Mouse (Mus musculus): ENCODE data around the gene Vinac1.
"Not testable (repeated sequence)": the region's sequence is repeated elsewhere in the genome, so short reads cannot be mapped to it uniquely, and the experiment has no call there.

Gene Vinac1

DNA sequence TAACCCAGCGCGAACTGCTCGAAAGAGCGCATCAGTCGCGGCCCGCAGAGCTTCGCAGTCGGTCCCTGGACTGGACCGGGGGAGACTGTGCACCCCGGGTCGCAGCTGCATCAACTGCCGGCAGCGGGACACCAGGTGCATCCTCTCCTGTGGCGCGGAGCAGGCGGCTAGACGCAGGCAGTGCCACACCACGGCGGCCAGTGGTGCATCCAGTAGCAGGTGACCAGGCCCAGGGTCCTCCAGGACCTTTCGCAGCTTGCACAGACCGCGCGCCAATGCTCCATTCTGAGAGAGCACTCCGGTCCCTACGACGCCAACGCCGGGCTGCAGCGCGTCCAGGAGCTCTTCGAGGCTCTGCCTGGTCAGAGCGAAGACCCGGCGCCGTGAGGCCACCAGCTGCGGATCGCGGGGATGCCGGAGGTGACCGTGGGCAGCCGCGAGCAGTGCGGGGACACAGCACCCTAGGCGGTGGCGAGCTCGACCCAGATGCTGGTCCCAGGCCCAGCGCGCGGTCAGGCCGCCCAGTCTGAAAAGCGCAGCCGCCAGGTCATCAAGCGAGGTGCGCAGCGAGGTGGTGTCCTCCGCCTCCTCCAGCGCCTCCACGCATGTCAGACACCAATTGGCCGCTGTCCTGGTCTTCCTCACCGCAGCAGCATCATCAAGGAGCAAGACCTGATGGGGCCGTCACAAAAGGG is 8.9 kb downstream of the Vinac1 start:
- DNase-seq (ENCODE audit: low spot score in 2 of 2) = no peak

DNA sequence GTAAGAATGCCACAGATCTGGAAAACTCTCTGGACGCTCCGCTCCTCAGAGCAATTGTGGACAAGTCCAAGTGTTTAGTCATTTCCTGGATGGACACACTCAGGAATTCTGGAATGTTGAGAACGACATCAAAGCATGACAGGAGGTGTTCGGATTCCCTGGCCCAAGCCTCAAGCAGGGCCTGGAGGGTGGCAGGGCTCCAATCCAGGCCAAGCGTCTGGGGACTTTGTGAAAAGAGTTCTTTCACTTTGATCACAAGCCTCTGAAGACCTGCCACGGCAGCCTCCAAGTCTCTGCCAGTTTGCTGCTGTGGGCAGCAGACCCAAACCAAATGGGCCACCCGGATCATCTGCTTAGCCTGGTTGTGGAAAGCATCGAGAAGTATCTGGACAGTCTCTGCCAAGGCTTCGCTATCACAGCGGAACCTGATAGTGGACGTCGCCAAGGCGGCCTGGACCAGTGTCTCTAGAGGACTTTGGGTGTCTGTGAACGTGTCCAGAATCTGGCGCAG is 9.5 kb downstream of the Vinac1 start:
- DNase-seq (ENCODE audit: low spot score in 2 of 2) = no peak

DNA sequence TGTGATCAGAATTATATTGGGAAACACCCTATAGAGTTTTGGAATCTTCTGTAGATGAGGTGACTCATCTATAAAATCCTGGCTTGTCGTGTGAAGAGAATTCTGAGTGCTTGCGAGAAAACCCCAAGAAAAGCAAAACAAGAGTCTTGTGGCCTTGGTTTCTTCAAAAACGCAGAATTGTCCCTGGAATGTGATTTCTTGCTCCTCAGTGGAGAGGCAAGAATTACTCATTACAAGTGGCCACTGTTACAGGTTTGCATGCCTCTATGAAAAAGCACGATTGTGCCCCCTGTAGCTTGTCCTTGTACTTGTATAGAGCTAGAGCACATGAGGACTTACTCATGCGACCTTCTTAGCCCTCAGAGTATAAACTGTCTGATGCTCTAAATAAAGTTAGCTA is 12.6 kb downstream of the Vinac1 start:
- no peak for DNase-seq (ENCODE audit: low spot score in 2 of 2)

DNA sequence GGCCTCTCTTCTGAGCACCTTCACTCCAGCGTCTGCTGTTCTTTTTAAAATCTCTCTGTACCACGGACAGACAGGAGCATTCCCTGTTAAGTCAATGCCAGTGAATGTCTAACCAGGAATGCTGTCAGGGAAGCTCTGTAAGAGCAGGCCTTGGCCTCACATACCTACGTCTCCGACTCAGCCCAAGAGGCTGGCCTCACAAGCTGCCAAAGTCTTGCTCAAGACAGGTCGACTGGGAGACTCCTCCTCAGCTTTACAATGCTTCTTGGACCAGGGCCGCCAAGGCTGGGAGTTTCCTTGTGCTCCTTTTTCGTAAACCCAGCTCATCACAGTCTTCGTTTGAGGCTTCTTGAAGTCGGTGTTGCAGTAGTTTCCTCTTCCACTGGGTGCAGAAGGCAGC is 23.2 kb downstream of the Vinac1 start:
- no peak for DNase-seq (ENCODE audit: low spot score in 2 of 2)

DNA sequence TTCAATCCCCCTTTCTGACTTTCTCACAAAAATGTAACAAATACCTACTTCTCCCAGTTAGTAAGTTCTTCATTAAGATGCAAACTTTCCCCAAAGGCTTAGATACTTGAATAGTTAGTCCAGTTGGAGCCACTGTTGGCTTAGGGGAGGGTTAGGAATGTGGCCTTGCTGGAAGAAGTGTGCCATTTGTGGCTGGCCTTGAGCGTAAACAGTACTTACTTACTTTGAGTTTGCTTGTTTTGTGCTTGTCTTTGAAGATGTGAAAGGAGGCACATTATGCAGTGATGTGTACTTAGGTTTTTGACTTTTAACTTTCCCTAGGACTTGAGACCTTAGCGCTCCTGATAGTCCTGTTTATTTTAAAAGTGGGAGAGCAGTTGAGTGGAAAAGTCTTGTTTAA is 27.9 kb downstream of the Vinac1 start:
- DNase-seq (ENCODE audit: low spot score in 2 of 2) = no peak

DNA sequence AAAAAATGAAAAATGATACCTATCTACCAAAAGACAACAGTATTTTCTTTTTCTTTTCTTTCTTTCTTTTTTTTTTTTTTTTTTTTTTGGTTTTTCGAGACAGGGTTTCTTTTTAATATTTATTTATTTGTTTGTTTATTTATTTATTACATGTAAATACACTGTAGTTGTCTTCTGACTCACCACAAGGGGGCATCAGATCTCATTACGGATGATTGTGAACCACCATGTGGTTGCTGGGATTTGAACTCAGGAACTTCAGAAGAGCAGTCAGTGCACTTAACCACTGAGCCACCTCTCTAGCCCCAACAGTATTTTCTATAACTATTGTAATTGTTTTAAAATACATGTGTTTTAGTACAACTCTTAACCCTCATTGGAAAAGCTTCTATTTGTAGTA is 39.1 kb downstream of the Vinac1 start:
- DNase-seq (ENCODE audit: low spot score in 2 of 2) = not testable (repeated sequence)

DNA sequence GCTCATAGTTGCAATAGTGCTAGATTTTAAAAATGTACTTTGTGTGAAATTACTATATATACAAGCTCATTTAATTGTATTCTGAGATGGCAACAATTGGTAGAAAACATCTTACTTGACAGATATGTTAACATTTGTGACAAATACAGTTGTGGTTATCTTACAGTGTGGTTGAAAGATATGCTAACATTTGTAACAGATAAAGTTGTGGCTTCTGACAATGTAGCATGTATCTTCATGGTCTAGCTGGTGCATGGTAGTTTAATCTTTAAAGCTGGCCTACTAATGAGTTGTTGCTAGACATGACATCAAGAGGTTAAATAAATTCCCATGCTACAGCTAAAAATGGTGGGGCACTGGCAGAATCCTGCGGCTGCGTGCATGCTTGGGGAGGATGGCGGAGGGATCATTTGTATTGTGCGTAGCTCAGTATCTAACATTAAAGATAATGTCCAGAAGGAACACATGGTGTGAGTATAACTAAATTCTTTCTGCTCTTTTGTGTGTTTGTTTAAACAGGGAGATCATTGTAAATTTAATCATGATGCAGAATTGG is 41.7 kb downstream of the Vinac1 start:
- no peak for DNase-seq (ENCODE audit: low spot score in 2 of 2)

DNA sequence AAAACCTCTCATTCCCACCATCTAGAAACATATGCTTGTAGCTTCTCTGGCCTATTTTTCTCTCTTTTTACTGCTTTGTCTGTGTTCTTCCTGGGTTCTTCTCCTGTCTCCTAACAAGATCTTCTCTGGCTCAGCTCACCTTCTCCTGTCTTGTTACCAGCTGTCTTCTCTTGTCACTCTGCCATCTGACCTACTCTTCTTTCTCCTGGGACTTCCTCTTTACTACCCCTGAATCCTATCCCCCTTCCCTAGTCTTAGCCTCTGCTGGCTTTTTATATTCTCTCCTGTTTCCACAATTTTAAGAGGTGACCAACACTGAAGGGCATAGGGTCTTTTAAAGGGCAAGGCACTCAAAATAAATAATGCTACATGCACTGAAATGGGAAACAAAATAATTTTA is 43.1 kb downstream of the Vinac1 start:
- DNase-seq (ENCODE audit: low spot score in 2 of 2) = no peak

DNA sequence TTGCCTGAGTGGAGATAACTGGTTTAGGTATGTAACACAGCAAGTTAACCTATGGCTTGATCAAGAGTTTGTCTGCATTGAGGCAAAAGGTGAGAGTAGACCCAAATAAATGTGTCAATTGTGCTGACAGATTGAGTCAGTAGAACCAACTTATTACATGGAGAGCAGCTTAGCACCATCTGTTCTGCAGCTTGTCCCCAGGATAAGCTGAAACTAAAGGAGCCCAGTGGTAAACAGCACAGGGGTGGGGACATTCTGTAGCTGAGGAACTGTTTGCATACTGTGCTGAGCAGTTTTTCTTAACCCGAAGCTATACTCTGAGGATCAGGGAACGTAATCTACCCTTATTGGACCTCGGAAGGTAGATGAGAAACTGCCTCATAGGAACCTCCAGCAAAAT is 63.2 kb downstream of the Vinac1 start:
- DNase-seq (ENCODE audit: low spot score in 2 of 2) = no peak

DNA sequence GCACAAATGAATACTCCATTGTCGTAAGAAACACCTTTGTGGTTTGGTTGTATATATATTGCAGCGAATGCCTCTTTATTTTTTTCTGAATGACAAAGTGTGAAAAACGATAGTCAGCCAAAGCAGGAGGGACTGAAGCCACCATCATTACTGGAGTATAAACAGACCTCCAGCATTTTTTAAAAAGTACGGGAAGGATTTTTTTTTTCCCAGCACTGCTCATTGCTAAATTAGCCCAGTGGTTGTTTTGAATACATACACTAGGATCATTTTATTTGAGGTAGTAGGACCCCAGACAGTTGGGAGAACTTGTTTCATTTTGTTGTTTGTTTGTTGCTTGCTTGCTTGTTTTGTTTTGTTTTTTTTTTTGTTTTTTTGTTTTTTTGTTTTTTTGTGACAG is 72.4 kb downstream of the Vinac1 start:
- DNase-seq (ENCODE audit: low spot score in 2 of 2) = no peak
